Mouse (Mus musculus): ENCODE measurements around the gene Tnni1. TPM values are rescaled to one million over a fixed set of nuclear protein-coding genes. Genes with fewer than 3 reads are reported as not detected.

Gene Tnni1
- total RNA-seq, 2 experiments from 2014 or later = 5.4 TPM; not detected in 1

- peak; percentile 58 for ATAC-seq (replicated peaks; ENCODE audit: low FRiP score, low TSS enrichment, poor library complexity, severe bottlenecking)
Observed at GRCm38 (mm10) chr1:135765645-135766591, 13.3 kb upstream of the Tnni1 start, which contains the start of gene Phlda3. TSS of gene Phlda3 (plus strand) at chr1:135766119.

- ATAC-seq (replicated peaks; ENCODE audit: low FRiP score, low TSS enrichment, poor library complexity, severe bottlenecking) = no peak
Observed at GRCm38 (mm10) chr1:135766592-135767306, 12.5 kb upstream of the Tnni1 start.

GRCm38 (mm10) chr1:135767324-135767890 is 11.8 kb upstream of the Tnni1 start:
- no peak for ATAC-seq (replicated peaks; ENCODE audit: low FRiP score, low TSS enrichment, poor library complexity, severe bottlenecking)

GRCm38 (mm10) chr1:135768400-135768799 is 10.8 kb upstream of the Tnni1 start:
- ATAC-seq (replicated peaks; ENCODE audit: low FRiP score, low TSS enrichment, poor library complexity, severe bottlenecking) = no peak

- ATAC-seq (replicated peaks; ENCODE audit: low FRiP score, low TSS enrichment, poor library complexity, severe bottlenecking) = no peak
Observed at GRCm38 (mm10) chr1:135770237-135770636, 9.0 kb upstream of the Tnni1 start.

- no peak for ATAC-seq (replicated peaks; ENCODE audit: low FRiP score, low TSS enrichment, poor library complexity, severe bottlenecking)
Observed at GRCm38 (mm10) chr1:135770896-135771572, 8.2 kb upstream of the Tnni1 start.

- no peak for ATAC-seq (replicated peaks; ENCODE audit: low FRiP score, low TSS enrichment, poor library complexity, severe bottlenecking)
Observed at GRCm38 (mm10) chr1:135771573-135771970, 7.7 kb upstream of the Tnni1 start.

- no peak for ATAC-seq (replicated peaks; ENCODE audit: low FRiP score, low TSS enrichment, poor library complexity, severe bottlenecking)
Observed at GRCm38 (mm10) chr1:135776596-135776995, 2.6 kb upstream of the Tnni1 start.

GRCm38 (mm10) chr1:135777046-135777445 is 2.2 kb upstream of the Tnni1 start:
- ATAC-seq (replicated peaks; ENCODE audit: low FRiP score, low TSS enrichment, poor library complexity, severe bottlenecking) = no peak

GRCm38 (mm10) chr1:135780649-135781048 is 1.4 kb downstream of the Tnni1 start:
- no peak for ATAC-seq (replicated peaks; ENCODE audit: low FRiP score, low TSS enrichment, poor library complexity, severe bottlenecking)

GRCm38 (mm10) chr1:135781220-135781619 is 2.0 kb downstream of the Tnni1 start:
- peak; percentile 68 for ATAC-seq (replicated peaks; ENCODE audit: low FRiP score, low TSS enrichment, poor library complexity, severe bottlenecking)

- no peak for ATAC-seq (replicated peaks; ENCODE audit: low FRiP score, low TSS enrichment, poor library complexity, severe bottlenecking)
Observed at GRCm38 (mm10) chr1:135782816-135783215, 3.6 kb downstream of the Tnni1 start.

- peak; percentile 69 for ATAC-seq (replicated peaks; ENCODE audit: low FRiP score, low TSS enrichment, poor library complexity, severe bottlenecking)
Observed at GRCm38 (mm10) chr1:135787799-135788198, 8.6 kb downstream of the Tnni1 start.

GRCm38 (mm10) chr1:135788708-135789107 is 9.5 kb downstream of the Tnni1 start:
- 0 out of 2 replicates have a peak, but pooled peaks have one; percentile 16 for ATAC-seq (replicated peaks; ENCODE audit: low FRiP score, low TSS enrichment, poor library complexity, severe bottlenecking)

- peak; percentile 71 for ATAC-seq (replicated peaks; ENCODE audit: low FRiP score, low TSS enrichment, poor library complexity, severe bottlenecking)
Observed at GRCm38 (mm10) chr1:135789815-135790214, 10.6 kb downstream of the Tnni1 start.

- no peak for ATAC-seq (replicated peaks; ENCODE audit: low FRiP score, low TSS enrichment, poor library complexity, severe bottlenecking)
Observed at GRCm38 (mm10) chr1:135792143-135792939, 13.1 kb downstream of the Tnni1 start.

- ATAC-seq (replicated peaks; ENCODE audit: low FRiP score, low TSS enrichment, poor library complexity, severe bottlenecking) = no peak
Observed at GRCm38 (mm10) chr1:135793370-135794215, 14.4 kb downstream of the Tnni1 start.

Measured in megakaryocyte-erythroid progenitor cell, adult 5-6 weeks (primary cell).